Mouse (Mus musculus) ES-E14 (cell line): ENCODE data around the gene Wiz. TPM values are rescaled to one million over a fixed set of nuclear protein-coding genes. Genes with fewer than 3 reads are reported as not detected.

Experiments used
- DNase-seq: peaks from one replicate; pipeline ENCODE4 v3.0.0-alpha.2; 2013; ENCODE audit warnings: low read depth, low spot score
- H3K27ac ChIP-seq: 2 replicates; pipeline ENCODE4 v1.5.1; 2012; ENCODE audit warnings: low read depth, mild to moderate bottlenecking, low read length, moderate library complexity, mixed read lengths; ENCODE audit not compliant: poor library complexity, insufficient read depth, severe bottlenecking
- H3K36me3 ChIP-seq: 2 replicates; pipeline ENCODE4 v1.6.1; 2012; ENCODE audit warnings: mild to moderate bottlenecking, low read length, moderate library complexity, mixed read lengths; ENCODE audit not compliant: control insufficient read depth, poor library complexity, insufficient read depth, severe bottlenecking
- H3K4me1 ChIP-seq, 2 experiments: fragments of 150-350 bp in 1 of 2; sonication (generic) in 1 of 2; 2 replicates each; pipeline ENCODE4 v1.6.1; 2012; ENCODE audit warnings: low read length in 2 of 2, mild to moderate bottlenecking in 1 of 2, mixed read lengths in 1 of 2; ENCODE audit not compliant: control insufficient read depth in 2 of 2, insufficient read depth in 2 of 2, poor library complexity in 1 of 2
- H3K4me3 ChIP-seq, 2 experiments: fragments of 150-350 bp in 1 of 2; sonication (generic) in 1 of 2; 2 replicates each; pipeline ENCODE4 v1.5.1; 2012; ENCODE audit warnings: low read length in 2 of 2, low read depth in 1 of 2, mild to moderate bottlenecking in 1 of 2, mixed read lengths in 1 of 2; ENCODE audit not compliant: insufficient read depth in 1 of 2, poor library complexity in 1 of 2, severe bottlenecking in 1 of 2
- H3K9ac ChIP-seq: 2 replicates; pipeline ENCODE4 v1.6.1; 2012; ENCODE audit warnings: low read depth, mild to moderate bottlenecking, low read length, mixed read lengths; ENCODE audit not compliant: poor library complexity, insufficient read depth, severe bottlenecking
- H3K9me3 ChIP-seq: fragments of 150-350 bp; sonication (generic); 2 replicates; pipeline ENCODE4 v1.6.1; 2012; ENCODE audit warnings: low read depth, mild to moderate bottlenecking, low read length; ENCODE audit not compliant: control insufficient read depth, insufficient read depth
- CHD2 ChIP-seq: IDR thresholded peaks from 2 replicates; pipeline ENCODE4 v1.6.1; 2014; ENCODE audit warnings: mild to moderate bottlenecking, low read depth, low read length, inconsistent platforms
- HCFC1 ChIP-seq: IDR thresholded peaks from 2 replicates; pipeline ENCODE4 v1.6.1; 2012; ENCODE audit warnings: low read length, inconsistent platforms, borderline replicate concordance; ENCODE audit not compliant: insufficient read depth
- MAFK ChIP-seq: IDR thresholded peaks from 2 replicates; pipeline ENCODE4 v1.6.1; 2014; ENCODE audit warnings: mild to moderate bottlenecking, low read depth, low read length, inconsistent platforms; ENCODE audit not compliant: insufficient read depth
- ZC3H11A ChIP-seq: IDR thresholded peaks from 2 replicates; pipeline ENCODE4 v1.6.1; 2012; ENCODE audit warnings: low read depth, mild to moderate bottlenecking, inconsistent platforms, low read length, borderline replicate concordance
- ZNF384 ChIP-seq: IDR thresholded peaks from 2 replicates; pipeline ENCODE4 v1.6.1; 2012; ENCODE audit warnings: low read depth, low read length, inconsistent platforms
- in situ Hi-C, 2 experiments: fragments of 600-800 bp; cut with MboI; formaldehyde crosslinking; loops; one replicate each; pipeline ENCODE4 v1.15.1; 2025; ENCODE audit warnings: low sequenced_read_pairs in 2 of 2, inconsistent platforms in 1 of 2; ENCODE audit not compliant: unreplicated experiment in 2 of 2
- total RNA-seq: library from RNA; depleted of rRNA; stranded (reverse); fragments of 300-350 nt; gene quantifications from 2 replicates; pipeline ENCODE4 v1.2.3, GENCODE M21; 2012

Wiz gene
- total RNA-seq, 1 experiment, result 10.4 TPM

GRCm38 (mm10) chr17:32378786-32379185 lies 10.5 kb downstream of the Wiz start:
- no peak overlapping the region for H3K4me3 ChIP-seq
- in situ Hi-C loops, result no loop called here

GRCm38 (mm10) chr17:32377137-32377536 lies 12.1 kb downstream of the Wiz start:
- in situ Hi-C loops, result no loop called here
- no peak overlapping the region for H3K9ac ChIP-seq
- DNase-seq, result no peak
- H3K4me3 ChIP-seq, result no peak overlapping the region
- H3K9me3 ChIP-seq, result no peaks in the 10 kb centered on the region
- no peaks in the 10 kb centered on the region for H3K36me3 ChIP-seq
- TF ChIP-seq HCFC1, result no peak
- TF ChIP-seq ZC3H11A, result no peak
- no peak for TF ChIP-seq CHD2
- no peak for TF ChIP-seq MAFK
- TF ChIP-seq ZNF384, result no peak
- H3K4me1 ChIP-seq, result no peaks in the 10 kb centered on the region
- H3K27ac ChIP-seq, result no peak overlapping the region

More at GRCm38 (mm10) chr17:32378786-32379185, 10.5 kb downstream of the Wiz start:
- Histone ChIP-seq H3K27ac (no peak overlapping the region), H3K4me1 (no peaks in the 10 kb centered on the region), H3K9ac (no peak overlapping the region), H3K36me3 (no peaks in the 10 kb centered on the region), H3K9me3 (no peaks in the 10 kb centered on the region)
- no peak for DNase-seq
- no peak for TF ChIP-seq ZNF384
- no peak for TF ChIP-seq HCFC1
- no peak for TF ChIP-seq CHD2
- TF ChIP-seq MAFK, result no peak
- TF ChIP-seq ZC3H11A, result no peak

- Histone ChIP-seq H3K27ac (no peak overlapping the region), H3K36me3 (no peaks in the 10 kb centered on the region)
- in situ Hi-C loops, result no loop called here
Measured at GRCm38 (mm10) chr17:32376475-32376874, 12.8 kb downstream of the Wiz start.

GRCm38 (mm10) chr17:32368991-32369578 lies 20.2 kb downstream of the Wiz start:
- Histone ChIP-seq H3K4me3 (no peak overlapping the region), H3K9me3 (no peaks in the 10 kb centered on the region), H3K27ac (no peak overlapping the region), H3K36me3 (no peaks in the 10 kb centered on the region), H3K4me1 (peaks cover 2 to 5% of the 10 kb centered on the region in 2 experiments; a peak in 3 of 4 replicates), H3K9ac (no peak overlapping the region)
- no peak for DNase-seq
- TF ChIP-seq MAFK, result no peak
- TF ChIP-seq ZC3H11A, result no peak
- no peak for TF ChIP-seq HCFC1
- no peak for TF ChIP-seq CHD2
- in situ Hi-C loops, result no loop called here

More at GRCm38 (mm10) chr17:32376475-32376874, 12.8 kb downstream of the Wiz start:
- Histone ChIP-seq H3K4me3 (no peak overlapping the region), H3K4me1 (no peaks in the 10 kb centered on the region), H3K9ac (no peak overlapping the region), H3K9me3 (no peaks in the 10 kb centered on the region)
- DNase-seq, result no peak
- TF ChIP-seq HCFC1 (no peak), ZC3H11A (no peak)

GRCm38 (mm10) chr17:32367706-32368105 lies 21.5 kb downstream of the Wiz start:
- Histone ChIP-seq H3K36me3 (no peaks in the 10 kb centered on the region), H3K4me3 (no peak overlapping the region), H3K9me3 (no peaks in the 10 kb centered on the region), H3K27ac (no peak overlapping the region), H3K9ac (no peak overlapping the region), H3K4me1 (peaks cover 2 to 8% of the 10 kb centered on the region in 2 experiments; a peak in 3 of 4 replicates)
- DNase-seq, result no peak
- no peak for TF ChIP-seq ZC3H11A
- TF ChIP-seq MAFK, result no peak
- no peak for TF ChIP-seq ZNF384
- no peak for TF ChIP-seq CHD2
- TF ChIP-seq HCFC1, result no peak
- in situ Hi-C loops, result no loop called here
